In genomic region chr5:148108314-148108713, GRCm38 (mm10) we compare ENCODE assay signal across 16 mouse cellular contexts.
DNase-seq lines count a peak whose midpoint lies in the region; ATAC-seq lines count a peak whose summit lies in the region.
"Had no signal": no experiment of that assay in that cellular context is flagged by ENCODE, and none has a peak within 500 bp of the region (broad histone marks: within the 10 kb centered on the region; RNA-seq: fewer than 3 reads in every experiment).

No protein-coding gene starts in this region.

- H3K27ac ChIP-seq in forebrain, embryonic 12.5 days: peak overlapping the region; percentile 65
- no peak overlapping the region for H3K27ac ChIP-seq in forebrain, embryonic 16.5 days (ENCODE audit: low read length)
- H3K27ac ChIP-seq in hindbrain, embryonic 13.5 days: peak overlapping the region; percentile 86
- peak overlapping the region; percentile 75 for H3K27ac ChIP-seq in midbrain, embryonic 14.5 days (replicated peaks; ENCODE audit: low read depth, low read length)
- H3K27ac ChIP-seq: intestine, embryonic 15.5 days; kidney, embryonic 15.5 days had no signal

- no peaks in the 10 kb centered on the region for H3K27me3 ChIP-seq in forebrain, embryonic 12.5 days
- H3K27me3 ChIP-seq in forebrain, embryonic 16.5 days (replicated peaks; ENCODE audit: control insufficient read depth, insufficient read depth, low read length): no peaks in the 10 kb centered on the region
- H3K27me3 ChIP-seq in hindbrain, embryonic 13.5 days: no peaks in the 10 kb centered on the region
- H3K27me3 ChIP-seq in midbrain, embryonic 14.5 days (ENCODE audit: control insufficient read depth, insufficient read depth, low read length): no peaks in the 10 kb centered on the region
- H3K27me3 ChIP-seq: intestine, embryonic 15.5 days; kidney, embryonic 15.5 days had no signal

- H3K36me3 ChIP-seq in forebrain, embryonic 12.5 days (replicated peaks): no peaks in the 10 kb centered on the region
- no peaks in the 10 kb centered on the region for H3K36me3 ChIP-seq in forebrain, embryonic 16.5 days (ENCODE audit: control insufficient read depth, insufficient read depth)
- no peaks in the 10 kb centered on the region for H3K36me3 ChIP-seq in hindbrain, embryonic 13.5 days
- H3K36me3 ChIP-seq in midbrain, embryonic 14.5 days (ENCODE audit: control insufficient read depth, insufficient read depth, low read length): no peaks in the 10 kb centered on the region
- H3K36me3 ChIP-seq: intestine, embryonic 15.5 days; kidney, embryonic 15.5 days had no signal

- peak; percentile 57; the same call in 1 of the 2 replicates for ATAC-seq in forebrain, embryonic 12.5 days (ENCODE audit: low FRiP score)
- ATAC-seq in forebrain, embryonic 16.5 days: no peak
- ATAC-seq in hindbrain, embryonic 13.5 days (ENCODE audit: low FRiP score): peak; percentile 52; the same call in 1 of the 2 replicates
- no peak for ATAC-seq in midbrain, embryonic 14.5 days (ENCODE audit: low FRiP score, low TSS enrichment)
- ATAC-seq: intestine, embryonic 15.5 days had no signal

- WGBS in forebrain, embryonic 12.5 days: 46% methylated on average over 9 of the region's 9 CpGs
- 45% methylated on average over 9 of the region's 9 CpGs for WGBS in forebrain, embryonic 16.5 days
- whole genome bisulfite sequencing in hindbrain, embryonic 13.5 days: 39% methylated on average over 9 of the region's 9 CpGs
- WGBS in midbrain, embryonic 14.5 days: 15% methylated on average over 9 of the region's 9 CpGs

- H3K9ac ChIP-seq in forebrain, embryonic 12.5 days: no peak overlapping the region
- no peak overlapping the region for H3K9ac ChIP-seq in forebrain, embryonic 16.5 days (replicated peaks; ENCODE audit: low read depth, low read length)
- peak overlapping the region; percentile 61; the same call in 1 of the 2 replicates for H3K9ac ChIP-seq in hindbrain, embryonic 13.5 days
- H3K9ac ChIP-seq in midbrain, embryonic 14.5 days (replicated peaks; ENCODE audit: low read length): peak overlapping the region; percentile 3; the same call in 1 of the 2 replicates
- H3K9ac ChIP-seq: intestine, embryonic 15.5 days; kidney, embryonic 15.5 days had no signal

- peak; percentile 51 for DNase-seq in midbrain, embryonic 14.5 days
- peak; percentile 56 for DNase-seq in retina, embryonic 14.5 days (ENCODE audit: low spot score)
- DNase-seq in heart, adult 18-20 months: no peak
- no peak for DNase-seq in frontal cortex, postnatal 25 days (ENCODE audit: low spot score in 2 of 2)
- DNase-seq: adrenal gland, postnatal 10 days; cerebellum, adult 8-10 months; gastrocnemius, postnatal 10 days; heart, postnatal 14 days; liver; lung, adult 18-20 months; thymus, postnatal 36 days had no signal

- H3K9me3 ChIP-seq in forebrain, embryonic 12.5 days: no peaks in the 10 kb centered on the region
- H3K9me3 ChIP-seq in forebrain, embryonic 16.5 days (ENCODE audit: control insufficient read depth, low read length): no peaks in the 10 kb centered on the region
- no peaks in the 10 kb centered on the region for H3K9me3 ChIP-seq in hindbrain, embryonic 13.5 days
- H3K9me3 ChIP-seq in midbrain, embryonic 14.5 days (ENCODE audit: control insufficient read depth, low read length): no peaks in the 10 kb centered on the region
- H3K9me3 ChIP-seq: intestine, embryonic 15.5 days; kidney, embryonic 15.5 days had no signal

- peaks cover 8% of the 10 kb centered on the region for H3K4me1 ChIP-seq in forebrain, embryonic 12.5 days
- H3K4me1 ChIP-seq in forebrain, embryonic 16.5 days (replicated peaks; ENCODE audit: control insufficient read depth, insufficient read depth, low read length): no peaks in the 10 kb centered on the region
- H3K4me1 ChIP-seq in hindbrain, embryonic 13.5 days (replicated peaks): peaks cover 18% of the 10 kb centered on the region
- peaks cover 12% of the 10 kb centered on the region for H3K4me1 ChIP-seq in midbrain, embryonic 14.5 days (ENCODE audit: control insufficient read depth, insufficient read depth, low read length)
- H3K4me1 ChIP-seq: intestine, embryonic 15.5 days; kidney, embryonic 15.5 days had no signal

- H3K4me2 ChIP-seq in forebrain, embryonic 12.5 days: 0 out of 2 replicates have a peak overlapping the region, but pooled peaks have one; percentile 13
- H3K4me2 ChIP-seq in forebrain, embryonic 16.5 days (ENCODE audit: low read length): no peak overlapping the region
- H3K4me2 ChIP-seq in hindbrain, embryonic 13.5 days: peak overlapping the region; percentile 1; the same call in 1 of the 2 replicates
- H3K4me2 ChIP-seq in midbrain, embryonic 14.5 days (ENCODE audit: low read length): peak overlapping the region; percentile 14; the same call in 1 of the 2 replicates
- H3K4me2 ChIP-seq: intestine, embryonic 15.5 days; kidney, embryonic 15.5 days had no signal

- no peak overlapping the region for H3K4me3 ChIP-seq in forebrain, embryonic 12.5 days (replicated peaks)
- no peak overlapping the region for H3K4me3 ChIP-seq in forebrain, embryonic 16.5 days (replicated peaks; ENCODE audit: low read length)
- H3K4me3 ChIP-seq in hindbrain, embryonic 13.5 days: no peak overlapping the region
- no peak overlapping the region for H3K4me3 ChIP-seq in midbrain, embryonic 14.5 days (replicated peaks; ENCODE audit: low read depth, low read length)
- H3K4me3 ChIP-seq: intestine, embryonic 15.5 days; kidney, embryonic 15.5 days had no signal

Comparison
In these comparisons a context has a peak if more than half of its experiments do, and no peak if none do; other contexts are left out.
1. ATAC-seq: peak in forebrain, embryonic 12.5 days (single experiment) and hindbrain, embryonic 13.5 days (single experiment); none in forebrain, embryonic 16.5 days (single experiment) and midbrain, embryonic 14.5 days (single experiment).
2. H3K9ac ChIP-seq: peak in hindbrain, embryonic 13.5 days (single experiment) and midbrain, embryonic 14.5 days (single experiment); none in forebrain, embryonic 12.5 days (single experiment) and forebrain, embryonic 16.5 days (single experiment).
3. DNase-seq: peak in midbrain, embryonic 14.5 days (single experiment) and retina, embryonic 14.5 days (single experiment); none in heart, adult 18-20 months (0 of 2) and frontal cortex, postnatal 25 days (0 of 2).